Mouse (Mus musculus) kidney, embryonic 14.5 days (tissue): Measurements from ENCODE around the gene Zfp382. TPM values are rescaled to one million over a fixed set of nuclear protein-coding genes. Genes with fewer than 3 reads are reported as not detected.
A peak's percentile ranks its signal among the peaks of the same experiment; 100 is the strongest.

ENCODE experiments used
- ATAC-seq: fragments of 200-750 bp; cut with Nextera tagmentation; 2 replicates; pipeline ENCODE4 v1.8.0; 2017; ENCODE audit warnings: moderate number of reproducible peaks, mild to moderate bottlenecking, moderate TSS enrichment, moderate library complexity; ENCODE audit not compliant: low FRiP score, low TSS enrichment
- H3K27ac ChIP-seq: fragments of 300-500 bp; sonication (generic); 2 replicates; pipeline ENCODE4 v1.5.1; 2014; ENCODE audit warnings: low read depth, mild to moderate bottlenecking, low read length, moderate library complexity, mixed read lengths
- H3K27me3 ChIP-seq: fragments of 300-500 bp; sonication (generic); 2 replicates; pipeline ENCODE4 v1.6.1; 2014; ENCODE audit warnings: mild to moderate bottlenecking, low read length; ENCODE audit not compliant: control insufficient read depth, insufficient read depth
- H3K36me3 ChIP-seq: fragments of 300-500 bp; sonication (generic); 2 replicates; pipeline ENCODE4 v1.6.1; 2014; ENCODE audit warnings: low read length, mixed read lengths; ENCODE audit not compliant: control insufficient read depth, insufficient read depth
- H3K4me1 ChIP-seq: fragments of 300-500 bp; sonication (generic); 2 replicates; pipeline ENCODE4 v1.6.1; 2014; ENCODE audit warnings: low read length, mixed read lengths; ENCODE audit not compliant: control insufficient read depth, insufficient read depth
- H3K4me2 ChIP-seq: fragments of 300-500 bp; sonication (generic); replicated peaks from 2 replicates; pipeline ENCODE4 v1.6.1; 2014; ENCODE audit warnings: low read depth, mild to moderate bottlenecking, low read length
- H3K4me3 ChIP-seq: fragments of 300-500 bp; sonication (generic); 2 replicates; pipeline ENCODE4 v1.5.1; 2014; ENCODE audit warnings: mild to moderate bottlenecking, low read length
- H3K9ac ChIP-seq: fragments of 300-500 bp; sonication (generic); 2 replicates; pipeline ENCODE4 v1.6.1; 2014; ENCODE audit warnings: low read depth, mild to moderate bottlenecking, low read length, moderate library complexity
- H3K9me3 ChIP-seq: fragments of 300-500 bp; sonication (generic); 2 replicates; pipeline ENCODE4 v1.6.1; 2016; ENCODE audit warnings: low read length; ENCODE audit not compliant: control insufficient read depth
- WGBS: fragments of 180-500 bp; shearing (Covaris S2); extraction: QIAGEN DNeasy Blood & Tissue Kit; methylation state at CpG from one replicate; pipeline ENCODE4 v1.1.7; 2014; 5-methylcytosine and 5-hydroxymethylcytosine counted together
- polyA plus RNA-seq: library from polyadenylated mRNA; unstranded; fragments of >200 nt; fragmentation: Nextera tagmentation; extraction: Ambion mirVana; gene quantifications from 2 replicates; pipeline ENCODE4 v1.2.1, GENCODE M21; 2014

Zfp382 gene
- 5.2 and 6.1 TPM in 2 replicates for polyA plus RNA-seq

- peaks cover 4% of the 10 kb centered on the region for H3K36me3 ChIP-seq
- H3K27ac ChIP-seq = peak within 1 kb of the TSS; percentile 56; the same call in 1 of the 2 replicates
- ATAC-seq = peak; percentile 96
- peak within 1 kb of the TSS; percentile 65 for H3K9ac ChIP-seq
- peak within 1 kb of the TSS; percentile 70 for H3K4me3 ChIP-seq
- H3K4me2 ChIP-seq = peak within 1 kb of the TSS; percentile 63
- H3K27me3 ChIP-seq = no peaks in the 10 kb centered on the region
- H3K4me1 ChIP-seq = no peaks in the 10 kb centered on the region
- H3K9me3 ChIP-seq = peaks cover under 1% of the 10 kb centered on the region; the same call in 1 of the 2 replicates
- WGBS = under 1% methylated on average over 61 of the region's 61 CpGs
These were observed at the start of gene Zfp382 for GRCm38 (mm10) chr7:30121308-30122187. TSS of gene Zfp382 (plus strand) at chr7:30121942.

- Histone ChIP-seq H3K27ac (peak within 1 kb of the TSS; percentile 65; the same call in 1 of the 2 replicates), H3K36me3 (peaks cover 13% of the 10 kb centered on the region; the same call in 1 of the 2 replicates), H3K4me3 (peak within 1 kb of the TSS; percentile 78), H3K27me3 (no peaks in the 10 kb centered on the region), H3K9ac (peak within 1 kb of the TSS; percentile 80), H3K4me2 (peak within 1 kb of the TSS; percentile 97), H3K4me1 (peaks cover 5% of the 10 kb centered on the region; the same call in 1 of the 2 replicates), H3K9me3 (no peaks in the 10 kb centered on the region)
- ATAC-seq = peak; percentile 95
- WGBS = under 1% methylated on average over 50 of the region's 50 CpGs
These were observed 49.4 kb upstream of the Zfp382 start, which contains the start of gene Zfp82 for GRCm38 (mm10) chr7:30072146-30073028. TSS of gene Zfp82 (minus strand) at chr7:30072900.

- WGBS = 90% methylated on average over 9 of the region's 9 CpGs
- no peak overlapping the region for H3K9ac ChIP-seq
- peaks cover 35% of the 10 kb centered on the region for H3K36me3 ChIP-seq
- no peak for ATAC-seq
- 0 out of 2 replicates have a peak, but pooled peaks cover 5% of the 10 kb centered on the region for H3K9me3 ChIP-seq
- peaks cover 11% of the 10 kb centered on the region for H3K4me1 ChIP-seq
- H3K27me3 ChIP-seq = no peaks in the 10 kb centered on the region
- no peak overlapping the region for H3K4me3 ChIP-seq
- no peak overlapping the region for H3K27ac ChIP-seq
- H3K4me2 ChIP-seq = no peak overlapping the region
These were observed 35.2 kb upstream of the Zfp382 start for GRCm38 (mm10) chr7:30086524-30086923.

- Histone ChIP-seq H3K4me2 (peak overlapping the region; percentile 69), H3K36me3 (peaks cover 23% of the 10 kb centered on the region), H3K27me3 (no peaks in the 10 kb centered on the region), H3K9ac (peak overlapping the region; percentile 78), H3K4me1 (peaks cover 11% of the 10 kb centered on the region), H3K9me3 (0 out of 2 replicates have a peak, but pooled peaks cover 5% of the 10 kb centered on the region), H3K4me3 (peak overlapping the region; percentile 73), H3K27ac (no peak overlapping the region)
- ATAC-seq = no peak; the same call in 1 of the 2 replicates
- 12% methylated on average over 6 of the region's 6 CpGs for WGBS
These were observed 32.3 kb upstream of the Zfp382 start for GRCm38 (mm10) chr7:30089405-30089804.

- Histone ChIP-seq H3K9ac (peak within 1 kb of the TSS; percentile 78), H3K27ac (peak within 1 kb of the TSS; percentile 74), H3K27me3 (no peaks in the 10 kb centered on the region), H3K4me3 (peak within 1 kb of the TSS; percentile 73), H3K36me3 (peaks cover 14% of the 10 kb centered on the region), H3K9me3 (0 out of 2 replicates have a peak, but pooled peaks cover 1% of the 10 kb centered on the region), H3K4me1 (peaks cover 11% of the 10 kb centered on the region), H3K4me2 (peak within 1 kb of the TSS; percentile 69)
- ATAC-seq = peak; percentile 90
- WGBS = under 1% methylated on average over 40 of the region's 40 CpGs
These were observed 31.4 kb upstream of the Zfp382 start, which contains the start of the genes Gm26920 and Zfp566 for GRCm38 (mm10) chr7:30090092-30090969. TSS of gene Gm26920 (minus strand) at chr7:30090410. TSS of gene Zfp566 (minus strand) at chr7:30090527.

- Histone ChIP-seq H3K9me3 (no peaks in the 10 kb centered on the region), H3K9ac (peak overlapping the region; percentile 32; the same call in 1 of the 2 replicates), H3K27ac (no peak overlapping the region), H3K4me3 (peak overlapping the region; percentile 73), H3K4me1 (peaks cover 14% of the 10 kb centered on the region), H3K27me3 (no peaks in the 10 kb centered on the region), H3K4me2 (peak overlapping the region; percentile 69), H3K36me3 (peaks cover 7% of the 10 kb centered on the region; the same call in 1 of the 2 replicates)
- 9% methylated on average over 9 of the region's 9 CpGs for WGBS
- no peak for ATAC-seq
These were observed 30.7 kb upstream of the Zfp382 start for GRCm38 (mm10) chr7:30090970-30091585.

- no peak overlapping the region for H3K27ac ChIP-seq
- no peak overlapping the region for H3K4me3 ChIP-seq
- H3K9ac ChIP-seq = no peak overlapping the region
- H3K27me3 ChIP-seq = no peaks in the 10 kb centered on the region
- no peaks in the 10 kb centered on the region for H3K9me3 ChIP-seq
- no peak overlapping the region for H3K4me2 ChIP-seq
- WGBS = 81% methylated on average over 9 of the region's 9 CpGs
- H3K36me3 ChIP-seq = 0 out of 2 replicates have a peak, but pooled peaks cover 2% of the 10 kb centered on the region
- ATAC-seq = no peak
- peaks cover 20% of the 10 kb centered on the region for H3K4me1 ChIP-seq
These were observed 29.1 kb upstream of the Zfp382 start for GRCm38 (mm10) chr7:30092666-30093065.
